Mouse (Mus musculus): ENCODE measurements around the gene Gstm3. TPM values are rescaled to one million over a fixed set of nuclear protein-coding genes. Genes with fewer than 3 reads are reported as not detected.

Gene Gstm3
- polyA plus RNA-seq (2014; fragmentation: Illumina TruSeq; extraction: RNeasy Lipid Tissue Mini Kit (QIAGEN cat#74804); ENCODE audit: low replicate concordance): 182 TPM

DNA sequence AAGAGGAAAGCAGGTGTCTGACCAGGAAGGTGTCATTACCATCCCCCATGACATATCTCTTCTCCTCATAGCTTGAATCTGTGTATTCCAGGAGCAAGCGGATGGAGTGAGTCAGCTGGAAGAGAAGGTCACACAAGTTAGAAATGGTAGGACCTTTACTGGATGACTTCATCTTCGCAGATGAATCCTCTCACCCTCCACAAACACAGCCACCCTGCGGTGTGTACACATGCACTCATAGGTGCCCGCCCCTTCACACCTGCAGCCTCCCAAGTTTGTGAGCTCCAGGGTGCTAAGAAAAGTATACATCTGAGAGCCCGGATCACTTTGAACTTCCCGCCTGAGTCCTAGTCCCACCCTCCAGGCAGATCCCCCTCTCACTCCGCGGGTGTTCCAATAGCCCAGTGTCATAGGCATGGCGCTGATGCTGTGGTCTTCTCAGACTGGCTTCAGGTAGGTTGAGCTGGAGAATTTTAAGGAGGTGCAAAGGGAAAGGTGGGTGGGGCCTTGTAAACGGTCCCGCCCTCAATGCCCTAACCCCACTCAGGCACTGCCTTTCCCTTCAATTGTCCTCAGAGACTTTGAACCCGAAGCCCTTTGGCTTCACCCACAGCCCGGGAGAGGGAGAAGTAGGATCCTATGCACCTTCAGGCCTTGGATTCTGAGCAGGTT, at the start of gene Gstm3:
Gstm3 (minus strand) TSS at position 560 of the 672 bp plus-strand sequence.

DNA sequence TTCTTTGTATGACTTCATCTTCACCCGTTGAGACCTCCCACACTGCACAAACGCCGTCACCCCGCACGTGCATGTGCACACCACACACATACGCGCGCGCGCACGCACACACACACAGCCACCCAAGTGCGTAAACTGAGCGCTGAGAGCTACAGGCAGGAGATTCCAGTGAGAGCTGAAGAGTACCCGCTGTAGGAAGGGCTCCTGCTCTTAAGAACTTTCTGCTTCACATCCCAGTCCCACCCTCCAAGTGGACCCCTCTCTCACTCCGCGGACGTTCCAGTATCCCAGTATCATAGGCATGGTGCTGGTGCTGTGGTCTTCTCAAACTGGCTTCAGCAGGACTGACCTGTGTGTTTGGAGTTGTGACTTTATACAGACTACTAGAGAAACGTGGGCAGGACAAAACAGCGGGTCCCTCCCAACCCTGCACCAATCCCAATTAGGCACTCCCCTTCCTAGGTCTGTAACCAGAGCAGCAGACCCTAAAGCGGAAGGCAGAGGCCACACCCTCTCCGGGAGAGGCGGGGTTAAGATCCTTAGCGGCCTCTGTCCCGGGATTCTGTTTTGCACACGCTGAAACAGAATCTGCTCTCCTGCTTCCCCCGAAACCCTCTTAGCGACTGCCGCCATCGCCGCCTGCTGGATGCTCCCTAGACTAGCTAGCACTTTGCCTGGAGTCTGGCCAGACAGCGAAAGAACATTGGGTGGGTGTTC, 48.5 kb upstream of the Gstm3 start, which contains the start of gene Gstm1:
Gstm1 (minus strand) TSS at position 501 of the 717 bp plus-strand sequence.

DNA sequence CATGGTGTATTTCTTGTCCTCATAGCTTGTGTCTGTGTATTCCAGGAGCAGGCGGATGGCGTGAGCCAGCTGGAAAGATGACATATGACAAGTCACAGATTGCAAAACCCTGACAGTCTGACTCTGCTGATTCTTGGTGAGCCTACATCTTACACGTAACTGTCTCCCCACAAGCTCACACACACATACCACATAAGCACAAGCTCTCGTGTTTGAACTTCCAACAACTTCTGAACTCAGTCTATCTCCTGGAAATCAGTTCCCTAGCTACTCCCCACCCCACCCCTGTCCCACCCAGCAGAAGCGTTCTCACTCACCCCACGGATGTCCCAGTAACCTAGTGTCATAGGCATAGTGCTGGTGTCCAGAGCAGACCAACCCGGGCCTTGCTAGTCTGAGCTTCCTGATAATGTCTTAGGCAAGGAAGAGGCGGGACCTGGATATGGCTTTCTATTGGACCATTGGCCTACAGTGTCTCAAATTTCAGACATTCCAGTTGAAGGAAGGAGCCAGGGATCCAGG, 17.0 kb upstream of the Gstm3 start, which contains the start of gene Gstm2:
Gstm2 (minus strand) TSS at position 413 of the 522 bp plus-strand sequence.

DNA sequence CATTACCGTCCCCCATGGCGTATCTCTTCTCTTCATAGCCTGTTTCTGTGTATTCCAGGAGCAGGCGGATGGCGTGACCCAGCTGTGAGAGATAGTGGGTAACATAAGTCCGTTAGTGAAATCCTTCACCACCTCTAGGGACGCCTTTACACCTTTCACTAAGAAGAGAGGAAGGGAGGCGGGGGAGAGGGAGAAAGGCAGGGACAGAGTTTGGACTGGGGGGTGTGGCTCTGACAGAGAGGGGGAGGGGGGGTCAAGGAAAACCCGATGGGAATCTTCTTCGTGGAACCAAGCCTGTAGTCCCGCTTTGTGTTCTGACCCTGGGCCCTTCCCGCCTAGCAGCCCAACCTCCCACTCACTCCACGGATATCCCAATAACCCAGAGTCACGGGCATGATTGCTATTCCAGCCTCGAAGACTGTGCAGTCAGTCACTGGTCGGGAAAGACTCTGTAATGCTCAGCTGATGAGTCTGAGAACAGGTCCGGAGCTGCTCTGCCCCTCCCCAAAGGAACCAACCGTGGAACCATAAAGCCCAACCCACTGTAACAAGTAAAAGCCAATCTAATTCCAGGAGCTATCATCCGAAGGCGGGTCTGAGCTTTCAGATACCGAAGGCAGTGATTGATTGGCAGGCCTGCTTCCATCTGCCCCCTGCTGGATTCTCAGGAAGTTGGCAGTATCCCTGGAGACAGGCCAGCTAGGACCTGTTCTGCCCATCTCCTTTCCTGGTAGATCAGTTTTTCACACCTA, 25.7 kb downstream of the Gstm3 start, which contains the start of gene Gstm6:
Gstm6 (minus strand) TSS at position 511 of the 752 bp plus-strand sequence.

DNA sequence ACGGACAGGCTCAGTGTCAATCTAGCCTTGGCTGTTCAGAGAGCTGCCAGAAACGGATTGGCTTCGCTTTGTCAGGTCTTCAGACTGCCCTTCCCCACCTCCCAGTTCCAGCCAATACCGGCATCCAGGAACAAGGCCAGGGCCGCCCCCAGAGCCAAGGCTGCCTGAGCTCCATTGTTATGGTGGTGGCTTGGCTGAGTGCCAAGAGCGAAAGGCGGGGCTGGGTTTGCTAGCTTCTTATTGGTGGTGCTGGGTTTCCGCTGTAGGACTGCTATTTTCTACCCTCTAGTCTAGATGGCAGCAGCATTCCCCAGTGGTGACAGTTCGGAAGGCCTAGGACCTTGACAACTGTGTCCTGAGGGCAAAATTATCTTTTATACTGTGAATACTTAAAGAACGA, 37.4 kb downstream of the Gstm3 start, which contains the start of gene Gstm7:
Gstm7 (minus strand) TSS at position 148 of the 400 bp plus-strand sequence.

Other genes with a start within 250 kb of the Gstm3 start
- gene Csf1, start 208.8 kb downstream of the Gstm3 start, polyA plus RNA-seq (2014; fragmentation: Illumina TruSeq; extraction: RNeasy Lipid Tissue Mini Kit (QIAGEN cat#74804); ENCODE audit: low replicate concordance): 7.1 TPM
- gene Eps8l3, start 92.1 kb downstream of the Gstm3 start, polyA plus RNA-seq (2014; fragmentation: Illumina TruSeq; extraction: RNeasy Lipid Tissue Mini Kit (QIAGEN cat#74804); ENCODE audit: low replicate concordance): 73.5 TPM
- 24.6 TPM for gene Gstm5, start 73.5 kb downstream of the Gstm3 start, polyA plus RNA-seq (2014; fragmentation: Illumina TruSeq; extraction: RNeasy Lipid Tissue Mini Kit (QIAGEN cat#74804); ENCODE audit: low replicate concordance)
- gene Gstm7, start 37.5 kb downstream of the Gstm3 start, polyA plus RNA-seq (2014; fragmentation: Illumina TruSeq; extraction: RNeasy Lipid Tissue Mini Kit (QIAGEN cat#74804); ENCODE audit: low replicate concordance): 6.3 TPM
- 87.2 TPM for gene Gstm6, start 25.5 kb downstream of the Gstm3 start, polyA plus RNA-seq (2014; fragmentation: Illumina TruSeq; extraction: RNeasy Lipid Tissue Mini Kit (QIAGEN cat#74804); ENCODE audit: low replicate concordance)
- 49.4 TPM for gene Gstm2, start 17.2 kb upstream of the Gstm3 start, polyA plus RNA-seq (2014; fragmentation: Illumina TruSeq; extraction: RNeasy Lipid Tissue Mini Kit (QIAGEN cat#74804); ENCODE audit: low replicate concordance)
- 30.0 TPM for gene Gstm1, start 48.7 kb upstream of the Gstm3 start, polyA plus RNA-seq (2014; fragmentation: Illumina TruSeq; extraction: RNeasy Lipid Tissue Mini Kit (QIAGEN cat#74804); ENCODE audit: low replicate concordance)
- gene Gstm4, start 75.6 kb upstream of the Gstm3 start, polyA plus RNA-seq (2014; fragmentation: Illumina TruSeq; extraction: RNeasy Lipid Tissue Mini Kit (QIAGEN cat#74804); ENCODE audit: low replicate concordance): 8.7 TPM
- gene Ampd2, start 117.4 kb upstream of the Gstm3 start, polyA plus RNA-seq (2014; fragmentation: Illumina TruSeq; extraction: RNeasy Lipid Tissue Mini Kit (QIAGEN cat#74804); ENCODE audit: low replicate concordance): 4.9 TPM
- gene Gnat2, start 123.5 kb upstream of the Gstm3 start, polyA plus RNA-seq (2014; fragmentation: Illumina TruSeq; extraction: RNeasy Lipid Tissue Mini Kit (QIAGEN cat#74804); ENCODE audit: low replicate concordance): 1.3 TPM
- 363 TPM for gene Gnai3, start 176.9 kb upstream of the Gstm3 start, polyA plus RNA-seq (2014; fragmentation: Illumina TruSeq; extraction: RNeasy Lipid Tissue Mini Kit (QIAGEN cat#74804); ENCODE audit: low replicate concordance)
- gene Gpr61, start 185.6 kb upstream of the Gstm3 start, polyA plus RNA-seq (2014; fragmentation: Illumina TruSeq; extraction: RNeasy Lipid Tissue Mini Kit (QIAGEN cat#74804); ENCODE audit: low replicate concordance): not detected
- 4.0 TPM for gene Amigo1, start 217.1 kb upstream of the Gstm3 start, polyA plus RNA-seq (2014; fragmentation: Illumina TruSeq; extraction: RNeasy Lipid Tissue Mini Kit (QIAGEN cat#74804); ENCODE audit: low replicate concordance)
- gene Cyb561d1, start 231.9 kb upstream of the Gstm3 start, polyA plus RNA-seq (2014; fragmentation: Illumina TruSeq; extraction: RNeasy Lipid Tissue Mini Kit (QIAGEN cat#74804); ENCODE audit: low replicate concordance): 7.5 TPM
- 2.3 TPM for gene Atxn7l2, start 241.7 kb upstream of the Gstm3 start, polyA plus RNA-seq (2014; fragmentation: Illumina TruSeq; extraction: RNeasy Lipid Tissue Mini Kit (QIAGEN cat#74804); ENCODE audit: low replicate concordance)

Data from small intestine, adult 10 weeks (tissue).